Mouse (Mus musculus): ENCODE measurements around the gene Olfr887. TPM values are rescaled to one million over a fixed set of nuclear protein-coding genes. Genes with fewer than 3 reads are reported as not detected.

The Olfr887 gene
- not detected in 2 replicates for polyA plus RNA-seq (2012; rRNA removed)

DNA sequence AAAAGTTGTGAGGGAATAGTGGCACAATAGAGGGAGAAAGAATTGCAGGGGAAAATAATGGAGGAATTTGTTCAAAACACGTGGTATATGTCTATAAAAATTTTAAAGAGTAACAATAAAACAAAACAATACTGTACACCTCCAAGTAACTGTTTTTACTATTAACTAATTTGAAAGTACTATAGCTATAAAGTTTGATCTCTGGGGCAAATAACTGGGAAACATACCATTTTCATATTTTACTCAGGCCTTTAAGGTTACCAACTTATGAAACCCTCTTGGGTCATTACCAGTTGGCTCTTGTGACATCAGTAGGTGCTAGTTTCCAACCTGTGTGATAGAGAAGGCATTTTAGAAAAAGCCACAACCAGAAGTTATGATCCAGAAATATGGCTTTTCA is at the start of gene Olfr887:
Olfr887 (plus strand) TSS at position 301 of the 400 bp plus-strand sequence.
- no peaks in the 10 kb centered on the region for H3K36me3 ChIP-seq (ENCODE audit: control insufficient read depth, insufficient read depth, low read length)
- H3K4me1 ChIP-seq (ENCODE audit: control insufficient read depth, insufficient read depth, insufficient read length) = no peaks in the 10 kb centered on the region
- no peak for DNase-seq (ENCODE audit: low read depth in 1 of 2, low spot score in 2 of 2)
- H3K27ac ChIP-seq (ENCODE audit: insufficient read depth, low read length) = no peak within 1 kb of the TSS
- 72% methylated on average over 1 of the region's 1 CpGs for WGBS
- H3K27me3 ChIP-seq (ENCODE audit: control insufficient read depth, insufficient read depth, low read length) = no peaks in the 10 kb centered on the region
- no peak for TF ChIP-seq CTCF (IDR thresholded peaks at IDR 0.05; ENCODE audit: extremely low read depth, insufficient read depth, insufficient read length, insufficient replicate concordance)
- TF ChIP-seq POLR2A (IDR thresholded peaks at IDR 0.05; ENCODE audit: low read depth, low read length) = no peak
- no peak within 1 kb of the TSS for H3K4me3 ChIP-seq (ENCODE audit: extremely low read depth, insufficient read depth, insufficient read length)

- Histone ChIP-seq H3K4me3 (ENCODE audit: extremely low read depth, insufficient read depth, insufficient read length) (no peak within 1 kb of the TSS), H3K4me1 (ENCODE audit: control insufficient read depth, insufficient read depth, insufficient read length) (no peaks in the 10 kb centered on the region), H3K36me3 (ENCODE audit: control insufficient read depth, insufficient read depth, low read length) (no peaks in the 10 kb centered on the region), H3K27ac (ENCODE audit: insufficient read depth, low read length) (no peak within 1 kb of the TSS), H3K27me3 (ENCODE audit: control insufficient read depth, insufficient read depth, low read length) (no peaks in the 10 kb centered on the region)
- no peak for DNase-seq (ENCODE audit: low read depth in 1 of 2, low spot score in 2 of 2)
- 74% methylated on average over 1 of the region's 1 CpGs for WGBS
- no peak for TF ChIP-seq POLR2A (IDR thresholded peaks at IDR 0.05; ENCODE audit: low read depth, low read length)
- no peak for TF ChIP-seq CTCF (IDR thresholded peaks at IDR 0.05; ENCODE audit: extremely low read depth, insufficient read depth, insufficient read length, insufficient replicate concordance)
These were observed 37.6 kb upstream of the Olfr887 start, which contains the start of gene Olfr884 for GRCm38 (mm10) chr9:38046255-38046654. Gene Olfr884, plus strand, starts transcription at chr9:38046555.

DNA sequence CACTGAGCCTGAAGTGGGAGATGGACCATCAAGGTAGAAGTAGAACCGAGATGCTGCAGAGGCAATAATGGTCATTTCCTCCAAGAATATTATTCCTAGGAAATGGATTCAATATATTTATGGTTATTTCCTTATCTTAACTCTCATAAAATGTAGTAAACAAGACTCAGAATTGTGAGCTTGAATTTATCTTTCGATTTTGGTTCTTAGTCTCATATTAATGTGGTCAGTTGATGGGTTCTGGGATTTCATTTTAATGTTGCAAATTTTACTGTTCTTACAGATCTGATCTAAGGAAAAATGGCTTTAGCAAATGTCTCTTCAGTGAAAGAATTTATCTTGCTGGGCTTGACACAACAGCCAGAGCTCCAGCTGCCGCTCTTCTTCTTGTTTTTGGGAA is 22.9 kb upstream of the Olfr887 start, which contains the start of gene Olfr885:
Olfr885 (plus strand) TSS at position 301 of the 400 bp plus-strand sequence.
- no peak within 1 kb of the TSS for H3K27ac ChIP-seq (ENCODE audit: insufficient read depth, low read length)

DNA sequence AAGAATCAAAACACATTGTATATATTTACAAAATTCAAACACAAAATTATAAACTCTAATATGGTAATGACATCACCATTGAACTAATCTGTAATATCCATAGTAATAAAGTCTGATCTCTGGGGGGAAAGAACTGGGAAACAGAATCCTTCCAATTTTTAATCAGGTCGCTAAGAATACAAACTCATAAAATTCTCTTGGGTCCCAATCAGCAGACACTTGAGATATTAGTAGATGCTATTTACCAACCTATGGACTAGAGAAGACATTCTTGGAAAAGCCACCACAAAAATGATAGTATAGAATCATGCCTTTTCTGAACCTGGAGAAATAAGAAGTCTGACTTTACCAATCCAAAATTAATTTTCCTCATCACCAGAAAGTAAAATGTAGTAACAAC is 24.0 kb downstream of the Olfr887 start, which contains the start of gene Olfr888:
Olfr888 (plus strand) TSS at position 301 of the 400 bp plus-strand sequence.
- Histone ChIP-seq H3K36me3 (ENCODE audit: control insufficient read depth, insufficient read depth, low read length) (no peaks in the 10 kb centered on the region), H3K4me1 (ENCODE audit: control insufficient read depth, insufficient read depth, insufficient read length) (no peaks in the 10 kb centered on the region), H3K27ac (ENCODE audit: insufficient read depth, low read length) (no peak within 1 kb of the TSS), H3K27me3 (ENCODE audit: control insufficient read depth, insufficient read depth, low read length) (no peaks in the 10 kb centered on the region), H3K4me3 (ENCODE audit: extremely low read depth, insufficient read depth, insufficient read length) (no peak within 1 kb of the TSS)
- TF ChIP-seq POLR2A (IDR thresholded peaks at IDR 0.05; ENCODE audit: low read depth, low read length) (no peak), CTCF (IDR thresholded peaks at IDR 0.05; ENCODE audit: extremely low read depth, insufficient read depth, insufficient read length, insufficient replicate concordance) (no peak)
- no peak for DNase-seq (ENCODE audit: low read depth in 1 of 2, low spot score in 2 of 2)
- 72% methylated on average over 1 of the region's 1 CpGs for WGBS

More for the DNA sequence above, 22.9 kb upstream of the Olfr887 start, which contains the start of gene Olfr885:
- no peak for DNase-seq (ENCODE audit: low read depth in 1 of 2, low spot score in 2 of 2)
- Histone ChIP-seq H3K27me3 (ENCODE audit: control insufficient read depth, insufficient read depth, low read length) (no peaks in the 10 kb centered on the region), H3K4me3 (ENCODE audit: extremely low read depth, insufficient read depth, insufficient read length) (no peak within 1 kb of the TSS), H3K36me3 (ENCODE audit: control insufficient read depth, insufficient read depth, low read length) (no peaks in the 10 kb centered on the region), H3K4me1 (ENCODE audit: control insufficient read depth, insufficient read depth, insufficient read length) (no peaks in the 10 kb centered on the region)
- TF ChIP-seq POLR2A (IDR thresholded peaks at IDR 0.05; ENCODE audit: low read depth, low read length) (no peak), CTCF (IDR thresholded peaks at IDR 0.05; ENCODE audit: extremely low read depth, insufficient read depth, insufficient read length, insufficient replicate concordance) (no peak)
- 83% methylated on average over 3 of the region's 3 CpGs for WGBS

DNA sequence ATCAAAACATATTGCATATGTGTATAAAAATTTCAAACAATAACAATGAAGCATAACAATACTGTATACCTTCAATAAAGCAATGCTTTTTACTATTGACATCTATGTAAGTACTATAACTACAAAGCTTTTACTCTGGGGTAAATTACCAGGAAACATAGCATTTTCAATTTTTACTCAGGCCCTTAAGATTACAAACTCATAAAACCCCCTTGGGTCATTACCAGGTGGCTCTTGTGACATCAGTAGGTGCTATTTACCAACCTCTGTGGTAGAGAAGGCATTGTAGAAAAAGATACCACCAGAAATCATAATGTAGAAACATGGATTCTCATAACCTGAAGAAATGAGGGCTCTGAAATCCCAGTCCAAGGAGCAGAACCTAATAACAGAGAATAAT is 31.0 kb downstream of the Olfr887 start, which contains the start of gene Olfr889:
Olfr889 (plus strand) TSS at position 301 of the 400 bp plus-strand sequence.
- DNase-seq (ENCODE audit: low read depth in 1 of 2, low spot score in 2 of 2) = no peak
- H3K4me1 ChIP-seq (ENCODE audit: control insufficient read depth, insufficient read depth, insufficient read length) = no peaks in the 10 kb centered on the region
- H3K27me3 ChIP-seq (ENCODE audit: control insufficient read depth, insufficient read depth, low read length) = no peaks in the 10 kb centered on the region
- no peak within 1 kb of the TSS for H3K27ac ChIP-seq (ENCODE audit: insufficient read depth, low read length)
- H3K36me3 ChIP-seq (ENCODE audit: control insufficient read depth, insufficient read depth, low read length) = no peaks in the 10 kb centered on the region
- no peak within 1 kb of the TSS for H3K4me3 ChIP-seq (ENCODE audit: extremely low read depth, insufficient read depth, insufficient read length)
- no peak for TF ChIP-seq CTCF (IDR thresholded peaks at IDR 0.05; ENCODE audit: extremely low read depth, insufficient read depth, insufficient read length, insufficient replicate concordance)

Other genes starting within 250 kb of the Olfr887 start
- not detected in 2 replicates for gene Olfr877, start 229.8 kb upstream of the Olfr887 start, polyA plus RNA-seq (2012; rRNA removed)
- gene Olfr145, start 187.3 kb upstream of the Olfr887 start, polyA plus RNA-seq (2012; rRNA removed) = not detected in 2 replicates
- gene Olfr878, start 166.2 kb upstream of the Olfr887 start, polyA plus RNA-seq (2012; rRNA removed) = not detected in 2 replicates
- not detected in 2 replicates for gene Olfr881, start 92.2 kb upstream of the Olfr887 start, polyA plus RNA-seq (2012; rRNA removed)
- gene Olfr883, start 58.3 kb upstream of the Olfr887 start, polyA plus RNA-seq (2012; rRNA removed) = not detected in 2 replicates
- gene Olfr884, start 37.5 kb upstream of the Olfr887 start, polyA plus RNA-seq (2012; rRNA removed) = not detected in 2 replicates
- gene Olfr885, start 22.8 kb upstream of the Olfr887 start, polyA plus RNA-seq (2012; rRNA removed) = not detected in 2 replicates
- not detected in 2 replicates for gene Olfr888, start 24.1 kb downstream of the Olfr887 start, polyA plus RNA-seq (2012; rRNA removed)
- not detected in 2 replicates for gene Olfr889, start 31.1 kb downstream of the Olfr887 start, polyA plus RNA-seq (2012; rRNA removed)
- gene Olfr890, start 58.4 kb downstream of the Olfr887 start, polyA plus RNA-seq (2012; rRNA removed) = not detected in 2 replicates
- gene Olfr891, start 96.7 kb downstream of the Olfr887 start, polyA plus RNA-seq (2012; rRNA removed) = not detected in 2 replicates
- gene Olfr893, start 124.3 kb downstream of the Olfr887 start, polyA plus RNA-seq (2012; rRNA removed) = not detected in 2 replicates
- gene Olfr894, start 134.0 kb downstream of the Olfr887 start, polyA plus RNA-seq (2012; rRNA removed) = not detected in 2 replicates
- not detected in 2 replicates for gene Olfr143, start 168.7 kb downstream of the Olfr887 start, polyA plus RNA-seq (2012; rRNA removed)
- gene Olfr895, start 183.8 kb downstream of the Olfr887 start, polyA plus RNA-seq (2012; rRNA removed) = not detected in 2 replicates
- not detected in 2 replicates for gene Olfr896-ps1, start 207.0 kb downstream of the Olfr887 start, polyA plus RNA-seq (2012; rRNA removed)
- gene Olfr25, start 245.0 kb downstream of the Olfr887 start, polyA plus RNA-seq (2012; rRNA removed) = not detected in 2 replicates